Mouse (Mus musculus) thymus, adult 2 months (tissue): ENCODE results near the gene Popdc2. TPM values are rescaled to one million over a fixed set of nuclear protein-coding genes. Genes with fewer than 3 reads are reported as not detected.

Experiments
- DNase-seq: peaks from one replicate; pipeline ENCODE4 v3.0.0; 2021
- H3K27ac ChIP-seq: fragments of 200-500 bp; 2 replicates; pipeline ENCODE4 v1.5.1; 2012; ENCODE audit warnings: low read length, control low read depth; ENCODE audit not compliant: control insufficient read depth, insufficient read depth
- H3K27me3 ChIP-seq: fragments of 200-500 bp; 2 replicates; pipeline ENCODE4 v1.6.1; 2012; ENCODE audit warnings: mild to moderate bottlenecking, low read length, moderate library complexity, mixed read lengths; ENCODE audit not compliant: control insufficient read depth, insufficient read depth
- H3K36me3 ChIP-seq: fragments of 200-500 bp; 2 replicates; pipeline ENCODE4 v1.6.1; 2012; ENCODE audit warnings: mild to moderate bottlenecking, low read length, moderate library complexity; ENCODE audit not compliant: control insufficient read depth, insufficient read depth
- H3K4me1 ChIP-seq: fragments of 200-500 bp; replicated peaks from 2 replicates; pipeline ENCODE4 v1.6.1; 2012; ENCODE audit warnings: low read length; ENCODE audit not compliant: control insufficient read depth, insufficient read depth
- H3K4me3 ChIP-seq: fragments of 200-500 bp; 2 replicates; pipeline ENCODE4 v1.5.1; 2012; ENCODE audit warnings: mild to moderate bottlenecking, low read length, control low read depth, moderate library complexity; ENCODE audit not compliant: control insufficient read depth, insufficient read depth
- CTCF ChIP-seq: fragments of 200-500 bp; IDR thresholded peaks from 2 replicates; pipeline ENCODE4 v1.5.1; 2012; ENCODE audit warnings: mild to moderate bottlenecking, control low read depth, low read length, moderate library complexity, borderline replicate concordance; ENCODE audit not compliant: control insufficient read depth, poor library complexity, insufficient read depth; ENCODE audit errors: extremely low read depth
- POLR2A ChIP-seq: fragments of 200-500 bp; IDR thresholded peaks from 2 replicates; pipeline ENCODE4 v1.6.1; 2012; ENCODE audit warnings: mild to moderate bottlenecking, low read length, control low read depth, moderate library complexity; ENCODE audit not compliant: control insufficient read depth, poor library complexity, insufficient read depth; ENCODE audit errors: extremely low read depth
- WGBS: fragments of 180-500 bp; shearing (Covaris S2); methylation state at CpG from one replicate; pipeline ENCODE4 v1.1.7; 2018; 5-methylcytosine and 5-hydroxymethylcytosine counted together
- polyA plus RNA-seq: library from polyadenylated mRNA; depleted of rRNA; stranded (reverse); fragments of >200 nt; gene quantifications from 2 replicates; pipeline ENCODE4 v1.2.3, GENCODE M21; 2012

The Popdc2 gene
- polyA plus RNA-seq, 1 experiment, result 33.2 TPM

- Histone ChIP-seq H3K4me1 (no peaks in the 10 kb centered on the region), H3K4me3 (no peak overlapping the region), H3K36me3 (peaks cover 36% of the 10 kb centered on the region), H3K27ac (no peak overlapping the region), H3K27me3 (no peaks in the 10 kb centered on the region)
- TF ChIP-seq POLR2A, result no peak
- TF ChIP-seq CTCF, result no peak
- WGBS, result 95% methylated on average over 2 of the region's 2 CpGs
- no peak for DNase-seq
These were observed 8.4 kb upstream of the Popdc2 start for GRCm38 (mm10) chr16:38353642-38354041.

GRCm38 (mm10) chr16:38354185-38354913 lies 7.7 kb upstream of the Popdc2 start:
- Histone ChIP-seq H3K4me3 (no peak overlapping the region), H3K36me3 (peaks cover 32% of the 10 kb centered on the region), H3K4me1 (no peaks in the 10 kb centered on the region), H3K27me3 (no peaks in the 10 kb centered on the region), H3K27ac (no peak overlapping the region)
- DNase-seq, result no peak
- TF ChIP-seq POLR2A, result no peak
- no peak for TF ChIP-seq CTCF
- 75% methylated on average over 5 of the region's 5 CpGs for WGBS

- WGBS, result 94% methylated on average over 6 of the region's 6 CpGs
- no peak for TF ChIP-seq CTCF
- no peak for TF ChIP-seq POLR2A
- Histone ChIP-seq H3K4me3 (no peak overlapping the region), H3K27ac (no peak overlapping the region), H3K4me1 (no peaks in the 10 kb centered on the region; the same call in 1 of the 2 replicates), H3K36me3 (no peaks in the 10 kb centered on the region), H3K27me3 (no peaks in the 10 kb centered on the region)
- DNase-seq, result no peak
These were observed 3.7 kb upstream of the Popdc2 start for GRCm38 (mm10) chr16:38358256-38358812.

GRCm38 (mm10) chr16:38359241-38359640 lies 2.8 kb upstream of the Popdc2 start:
- Histone ChIP-seq H3K4me3 (no peak overlapping the region), H3K27ac (no peak overlapping the region), H3K36me3 (no peaks in the 10 kb centered on the region), H3K27me3 (no peaks in the 10 kb centered on the region), H3K4me1 (no peaks in the 10 kb centered on the region; the same call in 1 of the 2 replicates)
- TF ChIP-seq POLR2A (no peak), CTCF (no peak)
- WGBS, result 95% methylated on average over 2 of the region's 2 CpGs
- DNase-seq, result no peak

- no peaks in the 10 kb centered on the region for H3K36me3 ChIP-seq
- TF ChIP-seq CTCF, result no peak
- TF ChIP-seq POLR2A, result no peak
- H3K4me3 ChIP-seq, result no peak overlapping the region
- no peaks in the 10 kb centered on the region; the same call in 1 of the 2 replicates for H3K4me1 ChIP-seq
- no peak overlapping the region for H3K27ac ChIP-seq
- DNase-seq, result no peak
- WGBS, result 75% methylated on average over 3 of the region's 3 CpGs
- H3K27me3 ChIP-seq, result no peaks in the 10 kb centered on the region
These were observed 2.2 kb upstream of the Popdc2 start for GRCm38 (mm10) chr16:38359857-38360256.

- H3K36me3 ChIP-seq, result no peaks in the 10 kb centered on the region
- H3K27ac ChIP-seq, result no peak overlapping the region
- no peaks in the 10 kb centered on the region for H3K27me3 ChIP-seq
- DNase-seq, result no peak
- H3K4me1 ChIP-seq, result no peaks in the 10 kb centered on the region; the same call in 1 of the 2 replicates
- 74% methylated on average over 2 of the region's 2 CpGs for WGBS
- no peak for TF ChIP-seq POLR2A
- TF ChIP-seq CTCF, result no peak
- no peak overlapping the region for H3K4me3 ChIP-seq
These were observed 1.7 kb upstream of the Popdc2 start for GRCm38 (mm10) chr16:38360317-38360716.
